Mouse (Mus musculus): ENCODE measurements around the gene Arap1.

The Arap1 gene

DNA sequence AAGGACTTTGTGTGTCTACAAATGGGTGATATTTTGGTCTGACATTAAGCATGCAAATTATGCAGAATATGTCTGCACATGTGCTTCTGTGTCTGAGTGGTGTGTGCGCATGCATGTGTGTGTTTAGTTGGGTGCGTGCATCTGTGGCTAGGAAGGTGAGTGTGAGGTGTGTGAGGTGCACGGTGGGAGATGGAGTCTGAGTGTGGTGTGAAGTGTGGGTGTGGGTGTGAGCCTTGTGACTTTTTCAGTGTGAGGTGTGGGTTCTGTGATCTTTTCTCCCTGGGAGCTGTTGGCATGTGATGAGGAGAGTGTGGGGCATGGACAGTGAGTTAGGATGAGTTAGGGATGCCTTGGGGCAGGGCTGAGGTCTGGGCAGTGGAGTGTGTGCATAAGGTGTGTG lies 105.4 kb downstream of the Arap1 start:
- DNase-seq, result no peak

DNA sequence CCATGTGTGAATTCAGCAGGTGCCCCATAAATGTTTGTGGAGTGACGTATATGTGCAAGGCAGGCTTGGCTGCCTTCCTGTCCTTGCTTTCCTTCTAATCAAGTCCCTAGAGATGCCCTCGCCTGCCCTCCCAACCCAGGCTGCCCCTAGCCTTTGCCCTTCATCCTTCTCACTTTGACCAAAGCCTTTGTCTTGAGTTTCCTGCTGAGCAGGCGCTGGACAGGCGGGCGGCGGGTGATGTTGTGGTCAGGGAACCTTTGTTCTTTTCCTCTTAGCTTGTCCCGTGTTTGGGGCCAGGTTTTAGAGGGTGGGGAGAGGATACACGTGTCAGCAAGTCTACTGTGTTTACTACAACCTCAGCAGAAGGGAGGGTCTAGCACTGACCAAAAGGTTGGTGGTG lies 105.9 kb downstream of the Arap1 start:
- no peak for DNase-seq

DNA sequence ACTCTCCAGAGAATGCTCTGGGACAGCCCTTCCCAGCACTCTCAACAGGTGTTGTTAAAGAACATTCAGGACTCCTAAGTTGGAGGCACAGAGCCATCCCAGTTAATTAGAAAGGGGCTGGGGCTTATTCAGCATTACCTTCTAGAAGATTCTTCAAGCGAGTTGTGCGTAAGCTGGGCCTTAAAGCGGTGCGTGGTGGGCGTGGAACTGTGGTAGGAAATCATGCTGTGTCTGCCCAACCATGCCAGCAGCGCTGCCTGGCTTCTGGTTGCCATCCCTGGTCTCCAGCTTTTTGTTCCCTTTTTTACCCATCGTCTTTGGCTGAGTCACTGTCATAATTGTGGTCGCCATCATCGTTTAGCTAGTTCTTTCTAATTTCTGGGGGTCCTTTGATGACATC lies 106.6 kb downstream of the Arap1 start:
- no peak for DNase-seq

DNA sequence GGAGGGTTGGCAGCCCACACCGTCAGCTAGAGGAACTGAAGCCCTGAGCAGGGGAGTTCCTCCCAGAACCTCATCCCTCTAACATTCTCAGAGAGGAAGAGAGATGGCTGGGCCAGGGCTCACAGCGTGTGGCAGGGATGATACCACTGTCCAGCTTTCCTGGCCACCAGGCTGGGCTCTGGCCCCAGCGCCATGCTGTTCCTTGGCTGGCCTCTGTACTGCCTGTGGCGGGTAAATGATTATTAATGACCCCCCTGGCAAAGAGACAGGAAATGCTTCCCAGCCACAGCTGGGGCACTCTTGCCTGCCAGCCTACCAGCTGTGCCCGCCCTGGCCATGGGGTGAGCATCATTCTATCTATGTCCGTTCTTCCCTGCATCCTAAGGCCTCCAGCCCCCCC lies 107.3 kb downstream of the Arap1 start:
- no peak for DNase-seq

DNA sequence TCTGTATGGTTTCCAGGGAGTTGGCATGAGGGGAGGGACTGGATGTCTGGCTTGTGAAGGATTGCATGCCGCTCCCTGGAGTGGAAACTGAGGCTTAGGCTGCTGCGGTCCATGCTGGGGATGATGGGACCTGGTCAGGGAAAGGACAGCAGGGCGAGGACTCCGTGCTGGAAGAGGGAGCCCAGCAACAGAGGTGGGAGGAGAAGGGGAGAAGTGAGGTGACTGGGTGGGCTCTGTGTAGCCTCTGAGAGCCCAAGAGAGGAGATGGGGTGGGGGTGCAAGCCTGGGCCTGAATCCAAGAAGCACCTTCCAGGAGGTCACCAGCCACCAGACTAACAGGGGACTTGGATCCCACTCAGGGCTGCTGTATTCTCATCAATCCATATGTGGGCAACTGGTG lies 108.5 kb downstream of the Arap1 start:
- no peak for DNase-seq

DNA sequence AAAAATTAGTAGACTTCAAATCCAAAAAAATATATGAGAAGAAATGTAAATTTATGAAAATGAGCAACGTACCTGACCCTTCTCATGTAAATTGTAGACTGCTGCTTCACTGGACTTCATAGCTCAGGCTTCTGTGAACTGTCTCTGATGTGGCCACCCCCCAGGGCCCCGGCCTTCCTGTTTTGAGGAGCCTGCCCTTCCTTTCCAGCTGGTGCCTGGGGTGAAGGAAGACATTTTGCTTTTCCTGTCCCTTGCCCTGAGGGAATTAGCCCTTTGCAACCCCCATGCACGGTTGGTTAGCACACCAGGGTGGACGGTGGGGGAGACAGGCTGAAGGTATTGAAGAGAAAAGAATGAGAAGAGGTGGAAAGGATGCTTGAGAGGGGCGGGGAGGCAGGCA lies 108.9 kb downstream of the Arap1 start:
- no peak for DNase-seq

DNA sequence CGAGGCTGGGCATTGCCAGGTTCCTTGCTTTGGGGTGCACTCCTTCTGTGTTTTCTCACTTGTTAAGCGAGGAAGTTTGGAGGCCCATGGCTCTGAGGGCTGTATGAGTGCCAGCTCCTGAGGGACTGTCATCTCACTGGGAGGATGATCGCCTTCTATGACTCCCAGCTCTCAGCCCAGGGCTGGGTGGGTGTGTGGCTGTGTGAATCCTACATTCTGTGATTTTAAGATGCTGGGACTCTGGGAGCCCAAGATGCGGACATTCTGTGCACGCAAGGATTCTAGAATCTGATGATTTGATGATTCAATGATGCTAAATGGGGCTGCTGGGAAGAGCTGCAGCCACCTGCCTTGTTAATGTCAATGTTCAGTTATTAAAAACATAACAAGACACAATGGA lies 109.4 kb downstream of the Arap1 start:
- DNase-seq, result no peak

DNA sequence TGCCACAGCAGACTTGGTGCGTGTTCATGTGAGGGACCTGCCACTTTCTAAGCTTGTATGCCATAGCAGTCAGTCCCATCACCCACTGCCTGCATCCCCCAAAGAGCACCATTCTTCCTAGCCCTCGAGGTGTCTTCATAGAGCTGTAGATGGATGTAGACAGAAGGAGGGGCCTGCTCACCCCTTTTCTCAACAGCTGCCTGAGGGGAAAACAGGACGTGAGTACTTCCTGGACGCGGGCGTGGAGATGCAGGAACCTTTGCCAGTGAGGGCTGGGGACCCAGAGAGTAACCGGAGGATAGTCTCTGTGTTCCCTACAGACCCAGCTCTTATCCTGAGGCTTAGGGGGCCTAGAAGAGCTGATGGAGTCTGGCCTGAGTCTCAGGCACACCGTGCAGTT lies 109.9 kb downstream of the Arap1 start:
- no peak for DNase-seq

DNA sequence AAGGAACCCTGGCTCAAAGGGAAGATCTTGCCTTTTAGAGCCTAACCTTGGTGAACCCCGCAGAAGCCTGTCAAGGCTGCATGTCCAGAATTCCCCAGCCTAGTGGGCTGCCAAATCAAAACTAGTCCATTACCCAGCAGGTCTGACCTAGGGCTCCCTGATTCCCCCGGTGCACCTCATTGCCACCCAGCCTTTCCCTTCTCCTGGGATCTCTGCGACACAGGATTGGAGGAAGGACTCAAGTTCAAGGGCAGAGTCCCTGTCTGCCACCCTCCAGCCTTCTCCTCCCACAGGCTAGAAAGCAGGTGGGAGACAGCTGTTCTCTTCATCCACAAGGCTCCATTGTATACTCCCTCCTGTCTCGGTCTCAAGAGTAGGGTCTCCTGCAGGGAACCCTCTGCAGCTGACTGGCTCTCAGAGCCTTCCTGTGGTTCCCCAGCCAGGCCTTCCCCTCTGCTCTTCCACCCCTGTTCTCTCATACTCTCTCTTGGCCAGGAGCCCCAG lies 110.5 kb downstream of the Arap1 start:
- DNase-seq, result no peak

DNA sequence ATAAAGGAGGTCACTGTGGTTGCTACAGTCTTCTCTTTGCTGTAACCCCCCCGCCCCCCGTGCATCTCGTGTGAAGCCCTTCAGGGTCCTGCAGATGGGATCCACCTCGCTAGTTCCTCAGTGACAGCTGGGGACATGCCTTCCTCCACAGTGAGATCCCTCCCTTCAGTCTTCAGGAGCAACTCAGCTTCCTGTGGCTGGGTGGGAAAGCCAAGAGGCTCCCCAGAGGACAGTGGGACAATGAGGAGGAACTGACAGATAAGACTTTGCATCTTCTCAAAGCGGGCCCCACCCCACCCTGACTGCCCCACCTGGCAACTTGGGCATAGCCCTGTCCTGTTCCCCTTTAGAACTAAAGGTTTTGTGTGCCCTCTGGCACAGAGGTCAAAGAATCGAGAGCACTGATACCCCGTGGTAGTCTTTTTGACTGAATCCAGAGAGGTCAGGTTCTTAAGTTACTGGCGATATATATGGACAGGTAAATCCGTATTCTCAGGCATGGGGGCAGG lies 111.5 kb downstream of the Arap1 start:
- no peak for DNase-seq

DNA sequence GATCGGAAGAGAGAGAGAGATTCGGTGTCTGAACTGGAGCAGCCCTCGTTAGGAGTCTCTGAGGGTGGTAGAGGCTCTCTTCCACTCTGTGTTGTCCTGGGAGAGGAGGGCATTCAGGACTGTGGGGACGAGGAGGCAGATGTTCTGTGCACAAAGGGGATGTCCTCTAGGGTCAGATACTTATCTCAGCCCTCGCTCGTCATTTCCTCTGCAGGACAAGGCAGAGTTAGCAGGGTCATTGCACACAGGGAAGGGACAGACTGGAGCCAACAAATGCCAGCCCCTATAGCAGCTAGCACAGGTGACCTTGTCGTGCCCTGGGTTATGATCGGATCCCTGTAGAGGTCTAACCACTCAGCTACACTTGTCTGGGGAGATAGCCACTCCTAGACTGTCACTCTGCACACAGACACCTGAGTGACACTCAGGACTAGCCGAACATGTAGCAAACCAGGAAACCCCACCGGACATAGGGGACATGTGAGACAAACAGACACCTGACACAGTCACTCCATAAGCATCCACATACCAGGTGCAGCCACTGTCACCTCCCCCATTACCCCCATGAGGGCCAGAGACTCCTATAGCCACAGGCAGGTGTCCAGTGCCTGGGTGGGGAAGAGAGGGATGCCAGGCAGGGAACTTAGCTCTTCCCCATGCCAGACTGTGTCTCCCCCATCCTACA lies 112.2 kb downstream of the Arap1 start:
- no peak for DNase-seq

DNA sequence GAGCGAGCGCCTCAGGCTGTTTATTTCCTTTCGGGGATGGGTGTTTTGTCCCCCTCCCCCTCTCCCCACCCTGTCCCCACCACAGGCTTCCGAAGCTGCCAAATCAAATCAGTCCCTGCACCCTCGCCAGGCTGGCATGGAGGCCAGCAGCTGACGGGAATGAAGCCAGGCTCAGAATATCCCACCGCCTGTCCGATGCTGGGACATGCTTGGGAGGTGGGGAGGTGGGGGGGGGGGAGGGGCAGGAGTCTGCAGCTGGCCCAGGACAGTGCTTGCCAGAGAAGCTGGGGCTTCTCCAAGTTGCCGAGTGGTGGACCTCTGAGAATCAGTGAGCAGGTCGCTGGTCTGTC lies 112.7 kb downstream of the Arap1 start:
- no peak for DNase-seq

DNA sequence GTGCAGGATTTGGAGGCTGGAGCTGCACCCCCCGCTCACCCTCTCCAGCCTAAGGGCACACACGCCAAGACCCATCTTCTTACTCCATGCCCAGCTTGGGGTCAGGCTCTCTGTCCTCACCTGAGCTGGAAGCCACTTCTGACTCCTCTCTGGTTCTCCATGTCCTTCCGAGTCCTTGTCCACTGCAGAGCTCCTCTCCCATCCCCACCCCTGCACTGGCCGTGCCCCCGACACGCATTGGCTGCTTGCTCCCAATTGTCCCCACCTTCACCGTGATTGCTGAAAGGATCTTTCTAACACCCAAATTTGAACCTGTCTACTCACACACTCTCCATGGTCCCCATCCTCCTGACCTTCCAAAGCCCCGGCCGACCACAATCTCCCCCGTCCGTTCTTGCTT lies 113.7 kb downstream of the Arap1 start:
- no peak for DNase-seq
